Mouse (Mus musculus): ENCODE data around the gene Cma2. TPM values are rescaled to one million over a fixed set of nuclear protein-coding genes. Genes with fewer than 3 reads are reported as not detected.
A peak's percentile ranks its signal among the peaks of the same experiment; 100 is the strongest.
"Not testable (repeated sequence)": the region's sequence is repeated elsewhere in the genome, so short reads cannot be mapped to it uniquely, and the experiment has no call there.

Gene Cma2
- total RNA-seq (2021), result not detected
- long read RNA-seq, experiment 1, result 0 reads
- long read RNA-seq, experiment 2, result 0 reads

DNA sequence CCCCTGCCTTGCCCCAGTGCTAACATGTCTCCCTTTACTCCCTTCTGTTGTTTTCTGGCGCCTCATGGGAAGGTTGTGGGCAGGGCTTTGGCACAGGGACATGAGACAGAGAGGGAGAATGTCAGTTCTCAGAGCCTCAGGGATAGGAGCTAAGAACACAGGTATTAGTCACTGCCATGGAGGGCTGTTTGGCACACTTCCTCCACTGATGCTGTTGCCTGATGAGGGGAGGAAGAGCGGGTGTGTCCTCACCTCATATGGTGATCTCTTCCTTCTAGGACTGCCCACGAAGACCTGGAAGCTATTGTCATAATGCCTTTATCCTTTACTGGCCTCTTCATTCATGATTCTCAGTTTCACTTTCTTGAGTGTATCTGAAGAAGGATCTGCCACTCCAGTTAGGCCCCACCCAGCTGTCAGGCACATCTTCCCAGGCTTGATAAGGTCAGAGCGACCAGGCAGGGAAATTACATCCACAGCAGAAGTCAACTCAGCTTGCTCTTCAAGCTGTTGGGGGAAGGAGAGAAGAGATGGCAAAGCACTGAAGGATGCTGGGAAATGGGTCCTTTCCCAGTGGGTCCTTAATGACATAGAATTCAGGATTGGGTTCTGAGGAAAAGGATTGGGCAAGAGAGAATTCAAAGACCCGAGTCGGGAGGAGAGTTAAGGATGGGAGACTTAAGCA, at the start of gene Cma2:
Gene Cma2, plus strand, starts transcription at position 635 of the 685 bp plus-strand sequence.
- intact Hi-C loops (cut with DNase I), result no loop called here
- no peak for DNase-seq

DNA sequence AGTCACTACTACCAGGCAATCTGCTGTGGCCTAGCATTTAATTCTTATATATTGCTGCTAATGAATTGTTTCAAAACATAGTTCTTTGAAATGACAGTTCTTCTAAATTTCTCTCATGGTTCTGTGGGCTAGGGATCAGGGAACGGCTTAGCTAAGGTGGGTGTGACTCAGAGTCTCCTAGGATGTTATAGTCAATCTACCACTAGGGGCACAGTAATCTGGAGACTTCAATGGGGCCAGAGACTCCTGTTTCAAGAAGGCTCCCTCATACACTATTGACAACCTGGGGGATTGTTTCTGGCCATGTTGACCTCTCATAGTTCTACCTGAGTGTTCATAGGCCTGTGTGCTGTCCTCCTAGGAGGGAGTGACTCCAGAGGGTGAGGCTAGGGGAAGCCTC, 45.3 kb upstream of the Cma2 start:
- DNase-seq, result no peak
- intact Hi-C loops (cut with DNase I), result no loop called here

DNA sequence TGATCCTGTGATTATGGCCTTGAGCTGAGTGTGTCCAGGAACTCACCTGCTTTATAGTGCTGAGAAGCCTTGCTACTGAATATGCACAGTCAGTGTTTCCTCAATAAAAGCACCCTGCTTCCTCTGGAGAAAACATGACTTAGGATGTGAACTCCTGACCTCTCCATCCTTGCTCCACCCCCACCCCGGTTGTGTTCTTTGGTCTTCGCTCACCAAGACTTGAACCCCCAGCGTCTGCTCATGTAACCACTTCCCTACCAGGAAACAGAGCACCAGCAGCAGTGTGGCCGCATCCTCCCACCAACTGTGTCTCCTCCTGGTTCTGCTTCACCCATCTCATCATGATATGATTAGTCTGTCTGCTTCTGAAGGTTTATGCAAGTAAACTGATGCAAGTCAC, 37.4 kb upstream of the Cma2 start:
- DNase-seq, result no peak
- intact Hi-C loops (cut with DNase I), result no loop called here

DNA sequence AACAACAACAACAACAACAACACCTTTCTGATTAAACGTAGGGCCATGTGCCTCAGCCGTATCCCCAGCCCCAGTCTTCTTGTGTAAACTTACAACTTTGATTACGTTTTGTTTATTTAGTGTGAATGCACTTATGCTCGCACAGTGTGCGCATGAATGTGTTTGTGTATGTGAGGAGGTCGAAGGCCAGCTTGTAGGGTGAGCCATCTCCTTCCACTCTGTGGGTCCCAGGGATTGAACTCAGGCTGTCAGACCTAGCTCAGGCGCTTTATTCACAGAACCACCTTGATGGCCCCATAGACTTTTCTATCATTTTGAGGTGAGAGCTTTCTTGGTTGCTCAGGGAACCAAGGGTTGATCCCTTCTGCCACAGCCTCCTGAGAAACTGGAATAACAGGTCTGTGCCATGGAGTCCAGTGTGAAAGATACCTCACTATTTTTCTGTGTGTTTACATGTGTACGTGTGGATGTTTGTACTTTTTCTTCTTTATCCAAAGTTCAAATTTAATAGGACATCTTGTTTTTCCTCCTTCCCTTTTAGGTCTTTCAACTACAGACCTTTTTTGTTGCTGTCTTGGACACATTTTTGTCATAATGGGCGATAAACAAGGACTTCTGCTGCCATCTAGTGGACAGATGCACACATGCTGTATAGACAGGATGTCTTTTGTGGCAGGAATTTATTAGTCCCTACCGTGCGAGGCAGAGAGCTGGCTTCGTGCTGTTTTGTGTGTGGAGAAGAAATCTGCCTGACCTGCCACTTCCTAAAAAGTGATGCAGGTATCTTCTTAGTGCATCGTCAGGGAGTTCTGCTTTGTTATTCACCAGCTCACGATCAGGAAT, 32.3 kb upstream of the Cma2 start:
- peak in 1 of 2 experiments; percentile 56 for DNase-seq
- intact Hi-C loops (cut with DNase I), result loop anchor here (2.0 to 5.0 kb wide), 3 partner anchors 46 to 136 kb away; partner anchors contain the start of genes Adcy4 and Nfatc4

- intact Hi-C loops (cut with DNase I), result no loop called here
- no peak for DNase-seq
Observed at GRCm38 (mm10) chr14:55922475-55923232, 28.1 kb upstream of the Cma2 start.

DNA sequence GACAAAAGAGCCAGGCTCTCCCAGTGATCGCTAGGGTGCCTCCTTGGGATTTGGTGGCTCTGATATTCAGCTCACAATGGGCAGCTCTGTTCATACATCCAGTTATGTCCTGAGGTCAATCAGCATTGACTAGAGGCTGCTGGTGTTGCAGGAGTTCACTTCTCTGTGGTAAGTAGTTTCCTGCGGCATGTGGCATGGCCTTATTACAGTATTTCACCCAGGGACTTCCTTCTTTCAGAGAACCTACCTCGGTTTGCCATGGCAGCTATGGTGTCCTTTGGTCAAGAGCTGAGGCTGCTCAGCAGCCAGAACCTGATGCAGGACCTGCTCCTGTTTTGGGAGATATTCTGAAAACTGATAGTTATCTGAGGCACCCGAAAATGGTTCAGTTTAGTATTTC, 23.9 kb upstream of the Cma2 start:
- intact Hi-C loops (cut with DNase I), result no loop called here
- DNase-seq, result no peak

DNA sequence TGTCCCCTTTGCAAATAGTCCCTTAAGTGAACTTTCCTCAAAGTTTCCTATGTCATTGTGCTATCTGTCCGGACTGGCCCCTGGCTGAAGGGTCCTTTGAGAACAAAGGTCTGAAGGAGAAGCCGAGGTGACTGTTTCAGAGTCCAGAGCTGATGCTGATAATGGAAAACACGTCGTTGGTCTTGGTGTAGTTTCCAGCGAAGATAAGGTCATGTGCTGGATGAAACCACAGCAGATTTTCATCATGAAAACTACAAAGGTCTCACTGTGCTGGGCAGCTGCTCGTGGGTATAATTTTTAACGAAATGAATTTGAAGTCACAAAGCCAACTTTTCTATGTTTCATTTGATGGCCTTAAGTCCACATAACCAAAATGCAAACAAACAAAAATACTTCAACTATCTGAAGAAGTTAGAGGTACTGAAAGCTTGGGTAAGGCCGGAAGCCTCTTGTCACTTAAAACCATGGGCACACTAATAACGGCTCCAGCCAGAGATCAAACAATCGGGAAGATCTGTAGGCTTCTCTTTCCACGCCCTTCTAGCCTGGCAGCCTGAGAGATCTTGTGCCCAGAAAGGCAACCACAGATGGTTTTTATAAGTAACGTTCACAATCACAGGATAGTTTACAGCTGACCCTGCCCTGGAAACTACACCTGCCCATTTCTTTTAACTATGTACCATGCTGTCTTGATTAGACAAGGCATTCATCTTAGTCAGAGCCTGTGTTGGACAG, 21.4 kb upstream of the Cma2 start:
- intact Hi-C loops (cut with DNase I), result no loop called here
- no peak for DNase-seq

DNA sequence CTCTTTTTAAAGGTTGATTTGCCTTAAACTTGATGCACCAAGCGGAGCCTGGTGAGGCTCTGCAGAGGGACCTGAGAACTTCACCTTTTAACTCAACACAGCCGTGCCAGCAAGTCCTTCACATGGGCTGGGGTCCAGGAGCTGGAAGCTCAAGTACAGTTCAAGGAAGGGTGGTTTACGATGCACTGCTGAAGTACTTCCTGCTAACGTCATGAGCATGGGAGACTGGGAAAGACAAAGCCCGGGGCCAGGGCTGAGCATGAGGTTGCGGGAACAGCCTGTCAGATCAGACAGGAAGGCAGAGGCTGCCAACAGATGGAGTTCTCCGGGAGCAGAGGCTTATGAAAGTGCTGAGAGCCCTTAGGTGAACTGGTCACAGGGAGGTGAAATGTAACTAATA, 17.2 kb upstream of the Cma2 start:
- intact Hi-C loops (cut with DNase I), result no loop called here
- peak; percentile 15 to 16 for DNase-seq

- intact Hi-C loops (cut with DNase I), result no loop called here
Observed at GRCm38 (mm10) chr14:55940070-55940800, 10.5 kb upstream of the Cma2 start.

GRCm38 (mm10) chr14:55943601-55944000, 7.2 kb upstream of the Cma2 start:
- DNase-seq, result no peak
- intact Hi-C loops (cut with DNase I), result no loop called here

More at GRCm38 (mm10) chr14:55940070-55940800, 10.5 kb upstream of the Cma2 start:
- DNase-seq, result no peak

DNA sequence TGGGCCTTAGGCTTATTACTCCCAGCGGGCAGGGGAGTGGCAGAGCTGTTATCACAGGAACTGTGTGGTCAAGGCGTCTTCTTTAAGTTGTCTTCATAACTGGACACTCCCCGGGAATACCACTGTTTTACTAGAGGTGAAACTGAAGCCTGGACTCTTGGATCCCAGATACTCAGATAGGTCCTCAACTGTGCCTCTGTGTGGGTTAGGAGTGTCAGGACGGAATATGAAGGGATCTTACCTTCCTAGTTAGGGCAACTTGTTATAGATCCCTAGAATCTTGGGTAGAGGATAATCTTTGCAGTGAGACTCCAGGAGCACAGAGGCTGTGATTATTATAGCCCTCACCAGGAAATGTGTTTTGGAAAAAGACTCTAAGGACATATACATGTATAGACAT, 6.2 kb upstream of the Cma2 start, which contains the start of gene Cma1:
Gene Cma1, minus strand, starts transcription at position 101 of the 400 bp plus-strand sequence.
- intact Hi-C loops (cut with DNase I), result no loop called here
- DNase-seq, result no peak

- intact Hi-C loops (cut with DNase I), result no loop called here
- no peak for DNase-seq
Observed at GRCm38 (mm10) chr14:55946269-55946969, 4.4 kb upstream of the Cma2 start.

DNA sequence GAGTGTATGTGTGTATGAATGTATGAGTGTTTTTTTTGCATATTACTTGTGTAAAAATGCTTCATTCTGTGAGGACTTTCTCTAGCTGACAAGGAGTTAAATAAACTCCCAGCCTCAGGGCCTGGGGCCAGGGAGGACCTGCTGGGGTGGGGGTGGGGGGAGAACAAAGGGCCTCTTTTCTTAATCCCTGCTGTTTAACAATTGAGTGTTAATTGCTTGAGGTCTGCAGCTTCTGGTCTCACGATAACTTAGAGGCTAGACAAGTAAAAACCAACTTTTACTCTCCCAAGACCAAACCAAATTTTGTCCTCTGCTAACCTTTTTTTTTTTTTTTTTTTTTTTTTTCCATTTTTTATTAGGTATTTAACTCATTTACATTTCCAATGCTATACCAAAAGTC, 12.5 kb downstream of the Cma2 start:
- intact Hi-C loops (cut with DNase I), result no loop called here
- DNase-seq, result no peak

- intact Hi-C loops (cut with DNase I); DNase-seq: not testable (repeated sequence)
Observed at GRCm38 (mm10) chr14:55963900-55964299, 13.1 kb downstream of the Cma2 start.

DNA sequence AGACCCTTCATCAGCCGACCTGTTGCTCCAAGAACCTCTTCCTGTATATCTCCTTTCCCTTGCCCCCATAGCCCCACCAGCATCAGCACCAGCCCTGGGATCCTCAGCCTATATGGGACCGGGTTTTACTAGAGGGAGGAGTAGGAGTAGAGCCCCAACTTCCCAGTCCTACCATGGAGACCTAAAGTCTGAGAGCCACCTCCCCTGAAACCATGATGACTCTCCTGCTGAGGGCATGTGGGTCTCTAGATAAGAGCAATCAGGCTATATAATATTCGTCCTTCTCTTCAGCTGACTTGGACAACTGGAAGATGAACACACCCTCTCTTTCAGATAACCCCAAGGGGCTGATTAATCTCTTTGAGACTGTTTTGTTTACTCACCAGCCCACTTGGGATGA, 36.7 kb downstream of the Cma2 start:
- DNase-seq; intact Hi-C loops (cut with DNase I): not testable (repeated sequence)

DNA sequence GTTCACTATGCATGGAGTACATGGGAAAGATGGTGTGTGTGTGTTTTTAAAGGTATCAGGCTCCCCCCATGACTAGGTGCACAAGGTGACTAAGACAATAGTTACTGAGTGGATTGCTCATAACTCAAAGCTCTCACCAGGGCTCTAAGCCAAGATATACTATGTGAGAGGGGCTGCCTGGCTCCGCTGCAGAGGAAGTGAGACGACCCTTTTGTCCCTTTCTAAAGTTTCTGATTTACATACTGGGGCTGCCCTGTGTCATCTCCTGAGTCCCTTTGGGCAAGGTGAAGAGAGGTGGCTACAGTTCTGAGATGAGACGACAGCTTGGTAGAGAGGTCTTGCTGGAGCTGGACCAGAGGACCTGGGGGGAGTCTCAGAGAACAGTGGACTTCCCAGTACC, 62.4 kb downstream of the Cma2 start:
- intact Hi-C loops (cut with DNase I), result no loop called here
- DNase-seq, result no peak

DNA sequence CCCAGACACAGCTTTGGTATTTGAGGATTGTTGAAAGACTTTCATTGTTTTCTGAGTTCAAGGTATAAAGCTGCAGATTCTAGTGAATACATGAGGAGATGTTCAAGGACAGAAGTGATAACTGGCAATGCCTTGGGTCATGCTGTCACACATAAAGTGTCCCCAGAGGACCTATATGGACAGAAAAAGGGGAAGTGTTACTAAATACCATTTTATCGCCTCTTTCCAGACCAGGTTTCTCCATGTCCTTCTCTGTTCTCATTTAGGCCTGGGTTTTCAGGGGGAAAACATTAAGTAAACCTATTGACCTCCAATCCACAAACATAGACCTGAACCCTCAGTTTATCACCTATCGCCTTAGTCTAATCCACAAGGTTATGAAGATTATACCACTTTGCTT, 63.1 kb downstream of the Cma2 start:
- intact Hi-C loops (cut with DNase I), result no loop called here
- DNase-seq, result no peak

- intact Hi-C loops (cut with DNase I); DNase-seq: not testable (repeated sequence)
Observed at GRCm38 (mm10) chr14:56017671-56018070, 66.9 kb downstream of the Cma2 start, which contains the start of gene Mcpt1. Mcpt1 (plus strand) TSS chr14:56017971.

DNA sequence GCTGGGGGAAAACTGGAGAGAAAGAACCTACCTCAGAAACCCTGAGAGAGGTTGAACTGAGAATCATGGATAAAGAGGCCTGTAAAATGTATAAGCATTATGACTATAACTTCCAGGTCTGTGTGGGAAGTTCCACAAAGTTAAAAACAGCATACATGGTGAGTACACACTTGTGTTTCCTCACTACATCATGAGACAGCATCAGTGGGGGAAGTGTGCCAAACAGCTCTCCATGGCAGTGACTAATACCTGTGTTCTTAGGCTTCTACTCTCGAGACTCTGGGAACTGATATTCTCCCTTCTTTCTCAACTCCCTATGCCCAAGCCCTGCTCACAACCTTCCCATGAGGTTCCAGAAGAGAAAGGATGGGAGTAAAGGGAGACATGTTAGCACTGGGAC, 68.7 kb downstream of the Cma2 start:
- no peak for DNase-seq
- intact Hi-C loops (cut with DNase I), result no loop called here
